Mouse (Mus musculus) forebrain, embryonic 14.5 days (tissue): ENCODE measurements around the gene Cklf. TPM values are rescaled to one million over a fixed set of nuclear protein-coding genes. Genes with fewer than 3 reads are reported as not detected.
"Not testable (repeated sequence)": the region's sequence is repeated elsewhere in the genome, so short reads cannot be mapped to it uniquely, and the experiment has no call there.

Source experiments
- ATAC-seq: fragments of 200-750 bp; cut with Nextera tagmentation; 2 replicates; pipeline ENCODE4 v1.8.0; 2017; ENCODE audit warnings: mild to moderate bottlenecking, moderate library complexity
- DNase-seq: peaks from one replicate; pipeline ENCODE4 v3.0.0-alpha.2; 2015; ENCODE audit warnings: low spot score
- H3K27ac ChIP-seq: fragments of 300-500 bp; sonication (generic); 2 replicates; pipeline ENCODE4 v1.5.1; 2014; ENCODE audit warnings: low read depth, mild to moderate bottlenecking, control low read depth, low read length, moderate library complexity
- H3K27me3 ChIP-seq: fragments of 300-500 bp; sonication (generic); replicated peaks from 2 replicates; pipeline ENCODE4 v1.6.1; 2014; ENCODE audit warnings: low read length, control low read depth, mixed read lengths; ENCODE audit not compliant: control insufficient read depth, insufficient read depth
- H3K36me3 ChIP-seq: fragments of 300-500 bp; sonication (generic); 2 replicates; pipeline ENCODE4 v1.6.1; 2014; ENCODE audit warnings: low read length, control low read depth; ENCODE audit not compliant: control insufficient read depth, insufficient read depth
- H3K4me1 ChIP-seq: fragments of 300-500 bp; sonication (generic); 2 replicates; pipeline ENCODE4 v1.6.1; 2014; ENCODE audit warnings: antibody characterized with exemption, low read length, control low read depth; ENCODE audit not compliant: control insufficient read depth, insufficient read depth
- H3K4me2 ChIP-seq: fragments of 300-500 bp; sonication (generic); 2 replicates; pipeline ENCODE4 v1.6.1; 2014; ENCODE audit warnings: mild to moderate bottlenecking, control low read depth, low read length
- H3K4me3 ChIP-seq: fragments of 300-500 bp; sonication (generic); 2 replicates; pipeline ENCODE4 v1.5.1; 2014; ENCODE audit warnings: low read depth, low read length, control low read depth
- H3K9ac ChIP-seq: fragments of 300-500 bp; sonication (generic); 2 replicates; pipeline ENCODE4 v1.6.1; 2014; ENCODE audit warnings: mild to moderate bottlenecking, low read length, control low read depth, moderate library complexity
- H3K9me3 ChIP-seq: fragments of 300-500 bp; sonication (generic); replicated peaks from 2 replicates; pipeline ENCODE4 v1.6.1; 2016; ENCODE audit warnings: low read length, control low read depth, mixed read lengths; ENCODE audit not compliant: control insufficient read depth
- WGBS: fragments of 180-500 bp; shearing (Covaris S2); extraction: QIAGEN DNeasy Blood & Tissue Kit; methylation state at CpG from one replicate; pipeline ENCODE4 v1.1.7; 2014; 5-methylcytosine and 5-hydroxymethylcytosine counted together
- polyA plus RNA-seq: library from polyadenylated mRNA; unstranded; fragments of >200 nt; fragmentation: Nextera tagmentation; extraction: Ambion mirVana; gene quantifications from 2 replicates; pipeline ENCODE4 v1.2.1, GENCODE M21; 2014

Gene Cklf
- polyA plus RNA-seq, 1 experiment from 2014 or later = 22.2 TPM

DNA sequence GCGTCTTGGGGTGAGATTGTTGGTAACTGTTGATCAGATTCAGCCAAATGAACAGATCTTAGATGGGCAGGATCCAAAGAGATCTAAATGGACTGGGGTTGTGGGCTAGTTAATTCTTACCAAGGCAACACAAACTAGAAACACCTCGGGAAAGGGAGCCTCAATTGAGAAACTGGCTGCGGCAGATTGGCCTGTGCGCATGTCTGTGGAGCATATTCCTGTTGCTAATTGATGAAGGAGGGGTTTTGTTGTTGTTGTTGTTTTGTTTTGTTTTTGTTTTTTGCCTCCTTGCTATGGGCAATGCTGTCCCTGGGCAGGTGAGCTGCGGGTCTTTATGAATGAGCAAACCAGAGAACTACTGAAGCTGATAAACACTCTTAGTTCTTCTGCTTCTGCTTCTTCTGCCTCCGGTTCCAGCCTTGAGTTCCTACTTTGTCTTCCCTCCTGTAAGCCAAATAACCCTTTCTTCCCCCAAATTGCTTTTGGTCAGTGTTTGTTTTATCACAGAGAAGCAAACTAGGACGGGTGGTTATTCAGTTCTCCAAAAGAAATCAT is 1.1 kb upstream of the Cklf start:
- 88% methylated on average over 7 of the region's 7 CpGs for WGBS

DNA sequence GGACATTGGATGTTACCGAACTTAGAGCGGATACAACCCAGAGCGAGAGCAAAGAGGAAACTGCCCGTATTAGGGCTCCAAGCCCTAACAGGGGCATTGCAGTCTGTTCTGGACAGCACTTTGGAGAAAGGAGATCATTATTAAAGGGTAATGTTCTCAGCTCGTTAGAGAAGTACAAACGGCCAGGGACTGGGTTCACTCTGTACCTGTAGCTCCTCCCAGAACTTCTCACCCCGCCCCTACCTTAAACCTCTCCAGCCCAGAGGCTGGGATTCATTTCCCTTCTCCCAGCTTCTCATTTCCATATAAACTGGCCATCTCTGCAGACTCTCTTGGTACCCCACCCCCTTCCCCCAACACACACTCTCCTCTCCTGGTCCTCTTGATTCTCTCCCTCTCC is 800 bp downstream of the Cklf start:
- Histone ChIP-seq H3K27ac (no peak overlapping the region), H3K9ac (peak overlapping the region; percentile 71), H3K4me3 (peak overlapping the region; percentile 62), H3K27me3 (no peaks in the 10 kb centered on the region), H3K4me2 (peak overlapping the region; percentile 78), H3K4me1 (peaks cover 11% of the 10 kb centered on the region), H3K9me3 (no peaks in the 10 kb centered on the region), H3K36me3 (no peaks in the 10 kb centered on the region)
- ATAC-seq (no peak), DNase-seq (peak; percentile 6)
- WGBS = under 1% methylated on average over 7 of the region's 7 CpGs

More for the DNA sequence above, 1.1 kb upstream of the Cklf start:
- Histone ChIP-seq H3K9ac (no peak overlapping the region), H3K27me3 (no peaks in the 10 kb centered on the region), H3K9me3 (no peaks in the 10 kb centered on the region), H3K27ac (no peak overlapping the region), H3K4me3 (no peak overlapping the region), H3K4me2 (no peak overlapping the region), H3K4me1 (peaks cover 11% of the 10 kb centered on the region), H3K36me3 (peaks cover 5% of the 10 kb centered on the region)
- DNase-seq (no peak), ATAC-seq (no peak)

DNA sequence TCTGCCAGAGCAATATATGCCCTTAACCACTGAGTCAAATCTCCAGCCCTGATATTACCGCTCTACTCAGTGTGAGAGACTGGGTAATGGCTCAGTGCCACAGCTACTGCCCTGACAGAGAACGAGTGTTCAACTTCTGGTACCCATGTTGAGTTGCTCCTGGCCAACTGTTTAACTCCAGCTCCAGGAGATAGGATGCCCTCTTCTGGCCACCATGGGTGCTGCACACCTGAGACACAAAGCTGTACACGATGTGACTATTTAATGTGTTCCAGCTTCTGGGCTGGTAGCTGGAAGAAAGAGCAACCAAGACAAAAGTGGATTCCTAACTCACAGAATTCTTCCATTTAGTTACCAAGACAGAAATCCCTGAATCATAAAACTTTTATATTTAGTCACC is 2.4 kb downstream of the Cklf start:
- no peak overlapping the region for H3K9ac ChIP-seq
- H3K27ac ChIP-seq = no peak overlapping the region
- DNase-seq = peak; percentile 10
- H3K4me2 ChIP-seq = no peak overlapping the region
- peaks cover 5% of the 10 kb centered on the region; the same call in 1 of the 2 replicates for H3K4me1 ChIP-seq
- H3K27me3 ChIP-seq = no peaks in the 10 kb centered on the region
- H3K4me3 ChIP-seq = no peak overlapping the region
- no peak for ATAC-seq
- H3K9me3 ChIP-seq = no peaks in the 10 kb centered on the region
- peaks cover 1% of the 10 kb centered on the region; the same call in 1 of the 2 replicates for H3K36me3 ChIP-seq
- 87% methylated on average over 3 of the region's 3 CpGs for WGBS

DNA sequence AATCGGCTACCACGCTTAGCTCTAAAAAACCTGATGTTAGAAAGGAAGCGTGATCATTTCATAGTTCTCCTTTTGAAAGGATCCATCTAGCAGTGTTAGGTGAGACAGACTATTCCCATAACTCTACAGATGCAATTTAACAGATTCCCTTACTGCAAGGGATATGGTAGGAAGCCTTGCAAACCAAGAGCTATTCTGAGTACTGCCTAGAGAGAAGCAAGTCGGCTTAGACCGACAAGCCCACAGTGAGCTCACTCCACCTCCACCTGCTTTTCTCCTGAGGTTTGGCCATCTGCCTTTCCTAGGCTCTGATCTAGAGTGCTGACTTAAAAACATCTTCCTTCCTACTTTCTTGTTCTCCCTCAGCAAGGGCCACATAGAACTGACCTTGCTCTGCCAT is 11.1 kb downstream of the Cklf start:
- not testable (repeated sequence) for ATAC-seq, H3K27me3 ChIP-seq, H3K4me2 ChIP-seq, H3K4me3 ChIP-seq, H3K9ac ChIP-seq, H3K9me3 ChIP-seq, DNase-seq, H3K27ac ChIP-seq, H3K4me1 ChIP-seq
- WGBS = 98% methylated on average over 5 of the region's 5 CpGs
- peaks cover 26% of the 10 kb centered on the region for H3K36me3 ChIP-seq

DNA sequence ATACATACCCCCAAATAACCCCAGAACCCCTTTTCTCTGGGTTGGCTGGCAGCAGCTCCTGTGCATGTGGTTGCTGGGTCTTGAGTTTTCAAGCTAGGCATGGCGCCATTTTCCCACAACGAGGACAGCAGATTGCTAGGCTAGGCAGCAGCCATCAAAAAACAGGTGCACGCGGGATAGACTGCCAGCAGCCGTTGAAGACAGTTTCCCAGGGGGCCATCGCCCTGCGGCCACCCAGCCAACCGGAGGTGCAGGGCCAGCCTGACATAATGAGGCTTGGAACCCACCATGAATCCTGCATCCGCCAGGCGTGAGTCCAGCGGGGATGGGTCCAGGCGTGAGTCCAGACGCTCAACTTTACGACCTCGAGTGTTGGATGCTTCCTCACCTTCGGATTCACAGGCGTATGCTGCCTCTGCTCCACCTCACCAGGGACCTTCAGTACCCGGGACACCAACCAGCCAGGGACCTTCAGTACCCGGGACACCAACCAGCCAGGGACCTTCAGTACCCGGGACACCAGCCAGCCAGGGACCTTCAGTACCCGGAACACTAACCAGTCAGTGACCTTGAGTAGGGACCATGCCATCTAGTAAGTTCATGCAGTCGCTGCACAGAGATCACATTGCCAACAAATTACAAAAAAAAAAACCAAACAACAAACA is 13.7 kb downstream of the Cklf start:
- not testable (repeated sequence) for H3K9me3 ChIP-seq, H3K27me3 ChIP-seq, H3K9ac ChIP-seq, ATAC-seq, H3K4me2 ChIP-seq, H3K27ac ChIP-seq, H3K4me1 ChIP-seq, DNase-seq, H3K4me3 ChIP-seq
- peaks cover 12% of the 10 kb centered on the region for H3K36me3 ChIP-seq
- 96% methylated on average over 22 of the region's 22 CpGs for WGBS

DNA sequence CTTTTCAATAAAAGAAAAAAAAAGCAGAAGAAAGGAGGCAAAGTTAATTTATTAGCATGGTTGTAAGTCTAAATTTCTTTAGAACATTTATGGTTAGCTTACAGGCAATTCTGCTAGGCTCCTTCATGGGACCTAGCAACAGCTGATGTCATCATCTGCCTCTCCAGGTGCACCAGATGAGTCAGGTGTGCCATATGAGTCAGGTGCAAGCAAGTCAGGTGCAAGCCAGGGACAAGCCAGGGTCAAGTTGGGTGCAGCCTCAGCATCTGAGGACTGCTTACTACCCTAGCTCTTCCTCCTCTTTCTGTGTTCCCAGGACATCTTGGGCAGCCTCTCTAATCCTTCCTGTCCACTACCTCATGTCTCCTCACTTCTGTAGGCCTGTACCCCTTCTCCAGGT is 17.7 kb downstream of the Cklf start:
- Histone ChIP-seq H3K9ac (no peak overlapping the region), H3K4me1 (no peaks in the 10 kb centered on the region), H3K4me3 (no peak overlapping the region), H3K36me3 (peaks cover 5% of the 10 kb centered on the region; the same call in 1 of the 2 replicates), H3K27me3 (no peaks in the 10 kb centered on the region), H3K27ac (no peak overlapping the region), H3K9me3 (no peaks in the 10 kb centered on the region), H3K4me2 (no peak overlapping the region)
- no peak for ATAC-seq
- no peak for DNase-seq

DNA sequence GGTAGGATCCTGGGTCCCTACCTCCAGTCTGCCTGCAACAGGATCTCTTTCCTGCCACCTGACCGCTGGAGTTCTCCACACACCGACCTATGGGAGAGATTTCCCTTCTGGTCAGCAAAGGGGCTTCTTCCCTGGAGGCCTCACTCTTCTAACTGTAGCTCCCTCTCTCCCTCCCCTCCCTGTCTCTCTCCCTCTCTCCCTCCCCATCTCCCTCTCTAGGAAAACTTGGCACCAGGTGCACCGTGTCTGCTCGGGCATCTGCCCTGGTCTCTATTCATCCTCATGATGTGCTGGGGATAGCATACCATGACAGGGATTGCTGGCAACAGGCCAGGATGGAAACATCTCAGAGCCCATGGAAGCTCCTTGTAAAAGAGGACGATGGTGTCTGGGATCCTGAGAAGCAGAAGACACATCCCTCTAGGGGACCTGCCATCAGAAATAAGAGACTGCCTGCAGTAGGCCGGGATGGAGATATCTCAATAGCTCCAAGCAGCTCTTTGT is 18.3 kb downstream of the Cklf start:
- DNase-seq (no peak), ATAC-seq (no peak)
- H3K27ac ChIP-seq = no peak overlapping the region
- H3K4me1 ChIP-seq = no peaks in the 10 kb centered on the region
- 0 out of 2 replicates have a peak, but pooled peaks cover 3% of the 10 kb centered on the region for H3K36me3 ChIP-seq
- no peaks in the 10 kb centered on the region for H3K9me3 ChIP-seq
- WGBS = 86% methylated on average over 6 of the region's 6 CpGs
- no peak overlapping the region for H3K4me2 ChIP-seq
- H3K4me3 ChIP-seq = no peak overlapping the region
- H3K9ac ChIP-seq = no peak overlapping the region
- no peaks in the 10 kb centered on the region for H3K27me3 ChIP-seq

DNA sequence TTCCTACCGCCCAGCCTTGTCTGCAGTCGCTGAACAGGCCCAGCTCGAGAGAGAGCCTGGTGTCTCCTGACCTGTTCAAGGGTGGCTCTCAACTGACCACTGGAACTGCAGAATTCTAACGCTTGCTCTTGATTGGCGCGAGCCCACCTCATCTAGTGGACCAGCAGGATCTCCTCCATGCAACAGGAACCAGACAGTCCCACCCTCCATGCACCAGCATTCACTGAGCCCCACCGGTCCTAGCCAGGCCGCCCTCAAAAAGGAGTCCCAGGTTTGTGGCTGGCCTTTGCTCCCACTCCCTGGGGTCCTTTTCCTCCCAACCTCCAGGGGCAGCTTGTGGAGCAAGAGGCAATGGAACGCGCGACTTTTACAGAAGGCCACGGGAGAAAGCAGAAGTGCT is 42.4 kb downstream of the Cklf start, which contains the start of gene Cmtm2a:
Cmtm2a (minus strand) TSS at position 101 of the 400 bp plus-strand sequence.
- H3K9me3 ChIP-seq, H3K27ac ChIP-seq, H3K4me3 ChIP-seq, H3K9ac ChIP-seq, H3K27me3 ChIP-seq, H3K36me3 ChIP-seq, DNase-seq, H3K4me1 ChIP-seq, H3K4me2 ChIP-seq, ATAC-seq: not testable (repeated sequence)
- WGBS = 95% methylated on average over 12 of the region's 12 CpGs

DNA sequence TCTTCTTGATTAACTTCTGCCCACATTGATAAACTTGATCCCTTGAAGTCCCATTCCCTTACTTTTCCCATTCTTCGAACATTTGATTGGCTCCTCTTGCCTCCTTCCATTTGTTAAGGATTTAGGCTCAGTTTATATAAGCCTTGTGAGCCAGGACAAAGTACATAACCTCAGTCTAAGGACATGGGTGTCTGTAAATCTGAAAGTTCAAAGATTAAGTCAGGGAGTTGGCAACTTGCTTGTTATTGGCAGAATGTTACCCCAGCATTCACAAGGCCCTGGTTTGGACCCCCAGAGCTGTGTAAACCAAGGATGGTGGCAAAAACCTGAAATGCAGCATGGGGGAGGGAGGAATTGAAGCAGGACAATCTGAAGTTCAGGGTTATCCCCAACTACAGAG is 43.7 kb downstream of the Cklf start:
- no peak overlapping the region for H3K4me2 ChIP-seq
- H3K9ac ChIP-seq = no peak overlapping the region
- H3K27ac ChIP-seq = no peak overlapping the region
- 86% methylated on average over 1 of the region's 1 CpGs for WGBS
- no peaks in the 10 kb centered on the region for H3K4me1 ChIP-seq
- H3K4me3 ChIP-seq = no peak overlapping the region
- DNase-seq (no peak), ATAC-seq (no peak)
- H3K27me3 ChIP-seq = no peaks in the 10 kb centered on the region
- no peaks in the 10 kb centered on the region for H3K36me3 ChIP-seq
- no peaks in the 10 kb centered on the region for H3K9me3 ChIP-seq
